Mouse (Mus musculus): ENCODE data around the gene Nemp2.

Nemp2 gene

DNA sequence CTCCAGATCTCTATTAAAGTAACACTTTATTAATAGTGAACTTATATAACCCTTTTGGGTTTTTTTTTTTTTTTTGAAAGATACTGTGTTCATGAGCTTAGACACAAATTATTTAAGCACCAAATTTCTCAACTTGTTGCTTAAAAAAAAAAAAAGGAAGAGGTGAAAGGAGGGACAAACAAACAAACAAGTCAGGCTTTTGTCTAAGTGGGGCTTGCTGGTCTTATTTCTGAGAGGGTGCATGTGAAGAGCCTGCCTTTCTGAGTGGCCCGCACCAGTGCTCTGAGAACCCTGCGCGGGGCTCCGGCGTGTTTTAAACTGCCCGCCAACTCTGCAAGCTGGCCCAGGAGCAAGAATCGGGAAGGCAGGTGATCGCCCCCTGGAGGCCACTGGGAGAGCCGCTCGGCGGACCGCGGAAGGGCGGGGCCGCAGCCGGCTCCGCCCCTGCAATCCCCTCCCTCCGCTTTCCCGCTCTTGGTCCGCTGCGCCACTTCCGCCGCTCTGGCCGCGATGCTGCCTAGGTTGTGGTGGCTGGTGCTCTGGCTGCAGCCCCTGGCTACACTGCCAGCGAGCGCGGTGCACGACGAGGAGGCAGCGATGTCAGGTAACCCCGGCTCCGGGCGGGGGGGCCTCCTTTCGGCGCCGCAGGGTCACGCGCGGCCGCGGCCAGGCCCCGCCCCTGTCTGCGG, at the start of gene Nemp2:
TSS of gene Nemp2 (plus strand) at position 456 of the 689 bp plus-strand sequence.
- in situ Hi-C loops (cut with MboI; ENCODE audit: low pct_unique_long_range_greater_than_20kb in 1 of 2, low sequenced_read_pairs in 2 of 2, unreplicated experiment in 1 of 2) = loop anchor here (10.0 to 25.0 kb wide), 2 partner anchors 332 to 334 kb away; no protein-coding TSS in a partner anchor

GRCm38 (mm10) chr1:52581744-52582143, 48.8 kb upstream of the Nemp2 start:
- in situ Hi-C loops (cut with MboI; ENCODE audit: low pct_unique_long_range_greater_than_20kb in 1 of 2, low sequenced_read_pairs in 2 of 2, unreplicated experiment in 1 of 2) = no loop called here

- in situ Hi-C loops (cut with MboI; ENCODE audit: low pct_unique_long_range_greater_than_20kb in 1 of 2, low sequenced_read_pairs in 2 of 2, unreplicated experiment in 1 of 2) = no loop called here
Measured at GRCm38 (mm10) chr1:52582866-52583265, 47.6 kb upstream of the Nemp2 start.

DNA sequence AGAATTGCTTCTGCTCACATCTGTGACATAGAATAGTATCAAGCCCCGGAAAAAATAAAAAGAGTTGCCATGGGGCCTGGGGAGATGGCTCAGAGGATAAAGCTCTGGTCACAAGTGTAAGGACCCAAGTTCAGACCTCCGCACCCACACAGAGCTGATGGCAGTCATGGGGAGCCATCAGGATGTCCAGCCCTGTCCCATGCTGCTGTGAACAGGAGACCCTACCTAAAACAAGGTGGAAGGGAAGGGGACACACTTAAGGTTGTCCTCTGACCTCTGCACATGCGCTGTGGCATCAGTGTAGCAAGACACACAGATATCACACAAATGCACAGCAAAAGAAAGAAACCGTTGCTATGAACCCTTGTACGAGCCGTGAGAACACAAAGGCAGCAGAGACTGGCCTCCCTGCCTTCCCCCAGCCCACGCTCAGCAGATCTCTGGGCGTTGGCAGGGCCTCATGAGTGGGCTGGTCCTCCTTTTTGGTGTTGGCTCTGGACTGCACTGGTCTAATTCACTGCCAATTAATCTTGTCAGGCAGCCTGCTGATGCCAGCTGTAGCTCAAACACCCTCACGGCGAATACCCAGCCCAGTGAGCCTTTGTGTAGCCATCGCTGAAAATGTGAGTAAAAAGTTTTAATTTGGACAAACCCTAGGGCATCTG, 33.4 kb upstream of the Nemp2 start:
- in situ Hi-C loops (cut with MboI; ENCODE audit: low pct_unique_long_range_greater_than_20kb in 1 of 2, low sequenced_read_pairs in 2 of 2, unreplicated experiment in 1 of 2) = no loop called here

- in situ Hi-C loops (cut with MboI; ENCODE audit: low pct_unique_long_range_greater_than_20kb in 1 of 2, low sequenced_read_pairs in 2 of 2, unreplicated experiment in 1 of 2) = no loop called here
Measured at GRCm38 (mm10) chr1:52597761-52598160, 32.7 kb upstream of the Nemp2 start.

- in situ Hi-C loops (cut with MboI; ENCODE audit: low pct_unique_long_range_greater_than_20kb in 1 of 2, low sequenced_read_pairs in 2 of 2, unreplicated experiment in 1 of 2) = no loop called here
Measured at GRCm38 (mm10) chr1:52598361-52598760, 32.1 kb upstream of the Nemp2 start.

DNA sequence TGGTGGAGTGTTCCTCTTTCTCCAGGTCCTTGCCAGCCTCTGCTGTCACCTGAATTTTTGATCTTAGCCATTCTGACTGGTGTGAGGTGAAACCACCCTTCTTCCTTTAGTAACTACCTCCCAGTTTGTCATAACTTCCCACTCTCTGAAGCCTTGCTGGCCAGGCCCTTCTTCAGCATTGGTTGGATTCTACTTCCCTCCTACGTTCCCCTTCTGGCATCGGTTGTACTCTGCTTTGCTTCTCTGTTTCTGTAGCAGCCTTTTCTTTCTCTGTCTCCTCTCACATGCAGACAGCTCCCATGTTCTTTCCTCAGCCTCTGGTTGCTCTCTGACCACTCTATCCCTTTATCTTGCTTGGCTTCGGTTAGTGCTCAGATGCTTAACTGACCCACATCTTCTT, 29.0 kb upstream of the Nemp2 start:
- in situ Hi-C loops (cut with MboI; ENCODE audit: low pct_unique_long_range_greater_than_20kb in 1 of 2, low sequenced_read_pairs in 2 of 2, unreplicated experiment in 1 of 2) = no loop called here

DNA sequence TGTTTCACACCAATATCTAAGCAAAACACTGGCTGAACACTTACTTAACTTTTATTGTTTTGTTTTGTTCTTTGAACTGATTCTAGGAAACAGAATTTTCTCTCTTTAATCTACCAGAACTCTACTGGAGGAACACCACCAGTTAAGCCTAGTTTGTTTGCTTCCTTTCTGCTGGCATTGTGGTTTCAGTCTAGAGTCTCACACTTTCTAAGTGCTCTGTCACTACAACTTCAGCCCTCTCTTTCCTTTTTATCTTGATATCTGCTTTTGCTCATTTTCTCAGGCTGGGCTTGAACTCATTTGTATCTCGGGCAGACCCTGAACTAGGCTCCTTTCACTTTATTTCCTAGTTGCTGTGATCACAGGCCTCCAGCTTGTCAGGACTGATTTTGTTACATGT, 22.8 kb upstream of the Nemp2 start:
- in situ Hi-C loops (cut with MboI; ENCODE audit: low pct_unique_long_range_greater_than_20kb in 1 of 2, low sequenced_read_pairs in 2 of 2, unreplicated experiment in 1 of 2) = no loop called here

DNA sequence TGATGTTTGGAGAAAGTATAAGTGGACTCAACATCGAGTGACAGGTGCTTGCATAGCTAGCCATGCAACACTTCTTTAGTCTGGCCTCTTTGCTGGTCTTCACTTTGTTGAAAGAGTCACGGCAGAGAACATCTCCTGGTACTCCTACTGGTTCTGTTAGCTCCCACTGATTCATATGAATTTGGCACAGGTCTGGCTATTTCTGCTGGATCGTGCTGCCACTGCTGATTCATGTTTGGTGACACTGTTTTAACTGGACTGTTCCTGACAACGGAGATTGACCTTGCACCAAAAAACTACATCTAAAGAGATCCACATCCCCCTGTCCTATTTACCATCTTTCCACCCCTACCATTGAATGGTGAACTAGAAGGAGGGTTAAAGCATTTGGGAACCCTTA, 22.0 kb upstream of the Nemp2 start:
- in situ Hi-C loops (cut with MboI; ENCODE audit: low pct_unique_long_range_greater_than_20kb in 1 of 2, low sequenced_read_pairs in 2 of 2, unreplicated experiment in 1 of 2) = no loop called here

- in situ Hi-C loops (cut with MboI; ENCODE audit: low pct_unique_long_range_greater_than_20kb in 1 of 2, low sequenced_read_pairs in 2 of 2, unreplicated experiment in 1 of 2) = no loop called here
Measured at GRCm38 (mm10) chr1:52618217-52618616, 12.3 kb upstream of the Nemp2 start.

- in situ Hi-C loops (cut with MboI; ENCODE audit: low pct_unique_long_range_greater_than_20kb in 1 of 2, low sequenced_read_pairs in 2 of 2, unreplicated experiment in 1 of 2) = no loop called here
Measured at GRCm38 (mm10) chr1:52620442-52620841, 10.1 kb upstream of the Nemp2 start.

GRCm38 (mm10) chr1:52630937-52631299, 415 bp downstream of the Nemp2 start:
- in situ Hi-C loops (cut with MboI; ENCODE audit: low pct_unique_long_range_greater_than_20kb in 1 of 2, low sequenced_read_pairs in 2 of 2, unreplicated experiment in 1 of 2) = loop anchor here (10.0 to 25.0 kb wide), 2 partner anchors 331 to 334 kb away; no protein-coding TSS in a partner anchor

DNA sequence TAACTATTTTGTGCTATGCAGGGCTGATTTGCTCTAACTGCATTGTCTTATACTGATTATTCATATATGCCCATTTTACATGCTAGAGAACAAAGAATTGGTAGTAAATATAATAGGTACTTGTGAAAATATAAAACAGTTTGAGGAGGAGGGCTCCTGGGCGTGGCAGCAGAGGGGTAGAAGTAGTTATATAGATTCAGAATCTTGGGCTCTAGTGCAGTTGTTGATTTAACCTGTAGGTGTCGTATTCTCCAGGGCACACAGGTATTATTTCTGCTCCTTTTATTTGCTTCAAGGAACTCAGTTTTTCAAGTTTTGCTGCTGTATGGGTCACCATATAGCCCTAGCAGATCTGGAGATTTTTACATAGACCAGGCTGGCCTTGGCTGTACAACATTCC, 1.1 kb downstream of the Nemp2 start:
- in situ Hi-C loops (cut with MboI; ENCODE audit: low pct_unique_long_range_greater_than_20kb in 1 of 2, low sequenced_read_pairs in 2 of 2, unreplicated experiment in 1 of 2) = loop anchor here (10.0 to 25.0 kb wide), 2 partner anchors 331 to 333 kb away; no protein-coding TSS in a partner anchor

GRCm38 (mm10) chr1:52634251-52634650, 3.7 kb downstream of the Nemp2 start:
- in situ Hi-C loops (cut with MboI; ENCODE audit: low pct_unique_long_range_greater_than_20kb in 1 of 2, low sequenced_read_pairs in 2 of 2, unreplicated experiment in 1 of 2) = loop anchor here (10.0 to 25.0 kb wide), 2 partner anchors 328 to 331 kb away; no protein-coding TSS in a partner anchor

DNA sequence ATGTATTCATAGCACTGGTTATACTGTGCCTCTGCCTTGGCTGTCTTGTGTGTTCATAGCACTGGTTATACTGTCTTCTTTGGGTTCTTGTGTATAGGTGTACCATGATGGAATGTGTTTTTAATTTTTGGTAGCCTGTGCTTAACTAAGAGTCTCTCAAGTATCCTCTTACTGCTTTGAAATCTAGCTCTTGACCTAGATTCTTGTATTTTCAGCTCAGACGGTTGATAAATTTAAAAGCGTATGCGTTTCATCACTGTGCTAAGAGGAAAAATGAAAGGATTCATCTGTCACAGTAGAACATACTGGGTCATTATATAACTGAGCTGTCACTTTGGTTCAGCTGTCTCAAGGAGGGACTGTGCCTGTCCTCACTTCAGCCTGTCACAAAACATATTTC, 5.4 kb downstream of the Nemp2 start:
- in situ Hi-C loops (cut with MboI; ENCODE audit: low pct_unique_long_range_greater_than_20kb in 1 of 2, low sequenced_read_pairs in 2 of 2, unreplicated experiment in 1 of 2) = loop anchor here (10.0 to 25.0 kb wide), 2 partner anchors 326 to 329 kb away; no protein-coding TSS in a partner anchor

- in situ Hi-C loops (cut with MboI; ENCODE audit: low pct_unique_long_range_greater_than_20kb in 1 of 2, low sequenced_read_pairs in 2 of 2, unreplicated experiment in 1 of 2) = loop anchor here (10.0 to 25.0 kb wide), 2 partner anchors 324 to 327 kb away; no protein-coding TSS in a partner anchor
Measured at GRCm38 (mm10) chr1:52638101-52638500, 7.6 kb downstream of the Nemp2 start.

GRCm38 (mm10) chr1:52639090-52639489, 8.6 kb downstream of the Nemp2 start:
- in situ Hi-C loops (cut with MboI; ENCODE audit: low pct_unique_long_range_greater_than_20kb in 1 of 2, low sequenced_read_pairs in 2 of 2, unreplicated experiment in 1 of 2) = loop anchor here (10.0 to 25.0 kb wide), 2 partner anchors 323 to 326 kb away; no protein-coding TSS in a partner anchor

- in situ Hi-C loops (cut with MboI; ENCODE audit: low pct_unique_long_range_greater_than_20kb in 1 of 2, low sequenced_read_pairs in 2 of 2, unreplicated experiment in 1 of 2) = loop anchor here in 1 of 2 experiments (25.0 kb wide), 1 partner anchor 322 kb away; no protein-coding TSS in a partner anchor
Measured at GRCm38 (mm10) chr1:52640266-52640665, 9.8 kb downstream of the Nemp2 start.

DNA sequence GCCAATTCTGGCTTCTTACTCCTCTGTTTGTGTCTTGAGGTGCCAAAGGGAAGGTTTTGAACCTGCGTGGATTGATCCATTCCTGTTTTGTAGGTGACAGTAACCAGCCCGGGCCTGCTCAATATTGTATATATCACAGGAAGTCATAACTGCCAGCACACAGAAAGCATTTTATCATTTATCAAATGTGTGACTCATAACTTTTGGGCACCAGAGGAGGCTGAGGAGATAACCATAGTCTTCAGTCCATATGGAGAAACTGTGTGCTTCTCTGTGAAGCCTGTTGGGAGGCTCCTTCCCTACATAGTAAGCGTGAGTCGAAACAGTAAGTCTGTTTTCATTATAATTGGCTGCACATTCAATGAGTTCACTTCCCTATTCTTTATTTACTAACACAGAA, 10.2 kb downstream of the Nemp2 start:
- in situ Hi-C loops (cut with MboI; ENCODE audit: low pct_unique_long_range_greater_than_20kb in 1 of 2, low sequenced_read_pairs in 2 of 2, unreplicated experiment in 1 of 2) = loop anchor here in 1 of 2 experiments (25.0 kb wide), 1 partner anchor 322 kb away; no protein-coding TSS in a partner anchor

Measured in mouse embryonic stem cell (cell line).